Mouse (Mus musculus): ENCODE results near the gene Aven. TPM values are rescaled to one million over a fixed set of nuclear protein-coding genes. Genes with fewer than 3 reads are reported as not detected.

Gene Aven
- polyA plus RNA-seq, 1 experiment from 2014 or later, result 3.2 TPM

- Histone ChIP-seq H3K27ac (ENCODE audit: low read depth) (no peak overlapping the region), H3K4me3 (ENCODE audit: low read depth, low read length) (no peak overlapping the region), H3K4me1 (ENCODE audit: insufficient read depth) (no peaks in the 10 kb centered on the region), H3K27me3 (ENCODE audit: insufficient read depth, low read length) (no peaks in the 10 kb centered on the region), H3K9ac (replicated peaks) (no peak overlapping the region), H3K9me3 (ENCODE audit: low read length) (no peaks in the 10 kb centered on the region), H3K36me3 (replicated peaks; ENCODE audit: insufficient read depth, low read length) (no peaks in the 10 kb centered on the region), H3K4me2 (ENCODE audit: low read depth, low read length) (no peak overlapping the region)
- ATAC-seq (no peak), DNase-seq (no peak)
- 67% methylated on average over 2 of the region's 2 CpGs for WGBS (ENCODE audit: insufficient replicate concordance)
- TF ChIP-seq EP300 (IDR thresholded peaks at IDR 0.05; ENCODE audit: low read depth) (no peak), CTCF (IDR thresholded peaks at IDR 0.05; ENCODE audit: low read depth) (no peak)
Measured at GRCm38 (mm10) chr2:112484886-112485285, 7.9 kb upstream of the Aven start.

GRCm38 (mm10) chr2:112490483-112491196 lies 2.1 kb upstream of the Aven start:
- Histone ChIP-seq H3K36me3 (replicated peaks; ENCODE audit: insufficient read depth, low read length) (no peaks in the 10 kb centered on the region), H3K9ac (replicated peaks) (no peak overlapping the region), H3K27ac (ENCODE audit: low read depth) (no peak overlapping the region), H3K4me3 (ENCODE audit: low read depth, low read length) (no peak overlapping the region), H3K4me2 (ENCODE audit: low read depth, low read length) (no peak overlapping the region), H3K4me1 (ENCODE audit: insufficient read depth) (peaks cover 6% of the 10 kb centered on the region), H3K27me3 (ENCODE audit: insufficient read depth, low read length) (no peaks in the 10 kb centered on the region), H3K9me3 (ENCODE audit: low read length) (no peaks in the 10 kb centered on the region)
- no peak for TF ChIP-seq EP300 (IDR thresholded peaks at IDR 0.05; ENCODE audit: low read depth)
- TF ChIP-seq CTCF (IDR thresholded peaks at IDR 0.05; ENCODE audit: low read depth), result no peak
- 83% methylated on average over 11 of the region's 11 CpGs for WGBS (ENCODE audit: insufficient replicate concordance)
- ATAC-seq, result no peak
- no peak for DNase-seq

- ATAC-seq, result no peak
- 0 out of 2 replicates have a peak overlapping the region, but pooled peaks have one; percentile 76 for H3K4me2 ChIP-seq (ENCODE audit: low read depth, low read length)
- no peak overlapping the region for H3K9ac ChIP-seq (replicated peaks)
- H3K9me3 ChIP-seq (ENCODE audit: low read length), result no peaks in the 10 kb centered on the region
- H3K27me3 ChIP-seq (ENCODE audit: insufficient read depth, low read length), result no peaks in the 10 kb centered on the region
- H3K36me3 ChIP-seq (replicated peaks; ENCODE audit: insufficient read depth, low read length), result no peaks in the 10 kb centered on the region
- no peak for DNase-seq
- no peak overlapping the region for H3K4me3 ChIP-seq (ENCODE audit: low read depth, low read length)
- H3K27ac ChIP-seq (ENCODE audit: low read depth), result no peak overlapping the region
- 71% methylated on average over 5 of the region's 5 CpGs for WGBS (ENCODE audit: insufficient replicate concordance)
- H3K4me1 ChIP-seq (ENCODE audit: insufficient read depth), result peaks cover 6% of the 10 kb centered on the region
- no peak for TF ChIP-seq CTCF (IDR thresholded peaks at IDR 0.05; ENCODE audit: low read depth)
- TF ChIP-seq EP300 (IDR thresholded peaks at IDR 0.05; ENCODE audit: low read depth), result no peak
Measured at GRCm38 (mm10) chr2:112491629-112492028, 1.1 kb upstream of the Aven start.

- DNase-seq (no peak), ATAC-seq (peak; percentile 16)
- Histone ChIP-seq H3K36me3 (replicated peaks; ENCODE audit: insufficient read depth, low read length) (no peaks in the 10 kb centered on the region), H3K9ac (replicated peaks) (peak overlapping the region; percentile 89), H3K4me2 (ENCODE audit: low read depth, low read length) (peak overlapping the region; percentile 76), H3K4me3 (ENCODE audit: low read depth, low read length) (peak overlapping the region; percentile 65), H3K4me1 (ENCODE audit: insufficient read depth) (peaks cover 6% of the 10 kb centered on the region), H3K27ac (ENCODE audit: low read depth) (peak overlapping the region; percentile 95), H3K27me3 (ENCODE audit: insufficient read depth, low read length) (no peaks in the 10 kb centered on the region), H3K9me3 (ENCODE audit: low read length) (no peaks in the 10 kb centered on the region)
- 7% methylated on average over 9 of the region's 9 CpGs for WGBS (ENCODE audit: insufficient replicate concordance)
- TF ChIP-seq CTCF (IDR thresholded peaks at IDR 0.05; ENCODE audit: low read depth) (no peak), EP300 (IDR thresholded peaks at IDR 0.05; ENCODE audit: low read depth) (no peak)
Measured at GRCm38 (mm10) chr2:112492431-112492855, 321 bp upstream of the Aven start.

GRCm38 (mm10) chr2:112493539-112494260 lies 936 bp downstream of the Aven start:
- Histone ChIP-seq H3K36me3 (replicated peaks; ENCODE audit: insufficient read depth, low read length) (no peaks in the 10 kb centered on the region), H3K4me3 (ENCODE audit: low read depth, low read length) (peak overlapping the region; percentile 65), H3K27ac (ENCODE audit: low read depth) (peak overlapping the region; percentile 95), H3K9me3 (ENCODE audit: low read length) (no peaks in the 10 kb centered on the region), H3K9ac (replicated peaks) (peak overlapping the region; percentile 89), H3K27me3 (ENCODE audit: insufficient read depth, low read length) (no peaks in the 10 kb centered on the region), H3K4me2 (ENCODE audit: low read depth, low read length) (peak overlapping the region; percentile 76), H3K4me1 (ENCODE audit: insufficient read depth) (peaks cover 6% of the 10 kb centered on the region)
- DNase-seq, result no peak
- WGBS (ENCODE audit: insufficient replicate concordance), result 30% methylated on average over 11 of the region's 11 CpGs
- no peak for TF ChIP-seq CTCF (IDR thresholded peaks at IDR 0.05; ENCODE audit: low read depth)
- no peak for ATAC-seq

- 90% methylated on average over 7 of the region's 7 CpGs for WGBS (ENCODE audit: insufficient replicate concordance)
- DNase-seq, result no peak
- Histone ChIP-seq H3K9me3 (ENCODE audit: low read length) (no peaks in the 10 kb centered on the region), H3K4me2 (ENCODE audit: low read depth, low read length) (no peak overlapping the region), H3K27ac (ENCODE audit: low read depth) (no peak overlapping the region), H3K27me3 (ENCODE audit: insufficient read depth, low read length) (no peaks in the 10 kb centered on the region), H3K36me3 (replicated peaks; ENCODE audit: insufficient read depth, low read length) (no peaks in the 10 kb centered on the region), H3K4me1 (ENCODE audit: insufficient read depth) (no peaks in the 10 kb centered on the region), H3K9ac (replicated peaks) (no peak overlapping the region), H3K4me3 (ENCODE audit: low read depth, low read length) (no peak overlapping the region)
- TF ChIP-seq EP300 (IDR thresholded peaks at IDR 0.05; ENCODE audit: low read depth) (no peak), CTCF (IDR thresholded peaks at IDR 0.05; ENCODE audit: low read depth) (no peak)
- ATAC-seq, result no peak
Measured at GRCm38 (mm10) chr2:112497851-112498250, 5.1 kb downstream of the Aven start.

Data from liver, postnatal 0 days (tissue).